Comparison of ENCODE assay signal across 26 mouse cellular contexts in genomic region chr13:100750799-100751198, GRCm38 (mm10). TPM values are rescaled to one million over a fixed set of nuclear protein-coding genes. Genes with fewer than 3 reads are reported as not detected.
A peak's percentile ranks its signal among the peaks of the same experiment; 100 is the strongest.
DNase-seq lines count a peak whose midpoint lies in the region; ATAC-seq lines count a peak whose summit lies in the region.
"Had no signal": no experiment of that assay in that cellular context is flagged by ENCODE, and none has a peak within 500 bp of the region (broad histone marks: within the 10 kb centered on the region; RNA-seq: fewer than 3 reads in every experiment).

No protein-coding gene starts in this region.

- DNase-seq in 416B (ENCODE audit: low read depth) = peak; percentile 75
- DNase-seq in liver, embryonic 13.5 days = no peak
- no peak for DNase-seq in gastrocnemius, postnatal 36 days
- no peak for DNase-seq in left cerebral cortex, postnatal 4 days
- no peak for DNase-seq in lung, postnatal 36 days
- DNase-seq: adrenal gland, adult 8-10 months; B cell, adult 2 months; cerebellum, adult 11-12 months; cerebellum, postnatal 25 days; forebrain, postnatal 0 days; gastrocnemius, postnatal 25 days; heart, postnatal 4 days; kidney, postnatal 36 days; layer of hippocampus, adult 9-11 months had no signal

- intact Hi-C loops in gastrocnemius, postnatal 36 days (cut with DNase I) = no loop called here
- intact Hi-C loops in left cerebral cortex, postnatal 4 days (cut with DNase I) = no loop called here

- H3K36me3 ChIP-seq in liver, embryonic 13.5 days = no peaks in the 10 kb centered on the region
- H3K36me3 ChIP-seq: heart, embryonic 10.5 days; limb, embryonic 10.5 days; midbrain, embryonic 13.5 days had no signal

- peak overlapping the region; percentile 69 for H3K27ac ChIP-seq in liver, embryonic 13.5 days
- H3K27ac ChIP-seq: heart, embryonic 10.5 days; limb, embryonic 10.5 days; midbrain, embryonic 13.5 days; stomach, postnatal 0 days had no signal

- H3K9me3 ChIP-seq in liver, embryonic 13.5 days (replicated peaks) = no peaks in the 10 kb centered on the region
- H3K9me3 ChIP-seq: heart, embryonic 10.5 days; limb, embryonic 10.5 days; midbrain, embryonic 13.5 days had no signal

- ATAC-seq in common myeloid progenitor, adult 5-6 weeks (replicated peaks; ENCODE audit: low read depth, poor library complexity, severe bottlenecking) = peak; percentile 69
- ATAC-seq in liver, embryonic 13.5 days (ENCODE audit: low read depth) = peak; percentile 7; the same call in 1 of the 2 replicates
- peak; percentile 74 for ATAC-seq in megakaryocyte progenitor cell, adult 5-6 weeks (replicated peaks; ENCODE audit: poor library complexity)
- ATAC-seq: activated CD4-positive, CD25-positive, alpha-beta regulatory T cell, adult 4 months; forebrain, postnatal 0 days; hindbrain, embryonic 16.5 days; intestine, embryonic 16.5 days; lung, postnatal 0 days; midbrain, embryonic 13.5 days had no signal

- no peak overlapping the region for H3K4me3 ChIP-seq in liver, embryonic 13.5 days (replicated peaks)
- H3K4me3 ChIP-seq: heart, embryonic 10.5 days; limb, embryonic 10.5 days; midbrain, embryonic 13.5 days had no signal

- peaks cover 79% of the 10 kb centered on the region for H3K4me1 ChIP-seq in liver, embryonic 13.5 days (replicated peaks)
- H3K4me1 ChIP-seq: limb, embryonic 10.5 days; midbrain, embryonic 13.5 days had no signal

- H3K9ac ChIP-seq in liver, embryonic 13.5 days = no peak overlapping the region; the same call in 1 of the 2 replicates
- H3K9ac ChIP-seq: forebrain, postnatal 0 days; midbrain, embryonic 13.5 days had no signal

- 25% methylated on average over 5 of the region's 5 CpGs for WGBS in liver, embryonic 13.5 days (ENCODE audit: insufficient replicate concordance)

- no peaks in the 10 kb centered on the region for H3K27me3 ChIP-seq in liver, embryonic 13.5 days
- H3K27me3 ChIP-seq: CH12.LX; midbrain, embryonic 13.5 days had no signal

- H3K4me2 ChIP-seq in liver, embryonic 13.5 days = peak overlapping the region; percentile 7; the same call in 1 of the 2 replicates
- H3K4me2 ChIP-seq: midbrain, embryonic 13.5 days had no signal

RNA-seq across cellular contexts. Expression of gene Mrps36, which starts 6.3 kb away (rescaled TPM):
- total RNA-seq in common myeloid progenitor, adult 5-6 weeks (2017) = 59.3 and 61.7 TPM in 2 replicates
- polyA plus RNA-seq in liver, embryonic 13.5 days (2015; fragmentation: Nextera tagmentation; extraction: Ambion mirVana) = 159 and 167 TPM in 2 replicates
- 86.2 and 90.4 TPM in 2 replicates for total RNA-seq in megakaryocyte progenitor cell, adult 5-6 weeks (2015)
- total RNA-seq in megakaryocyte progenitor cell, adult 5-6 weeks (2017) = 73.0 and 75.8 TPM in 2 replicates
- total RNA-seq in gastrocnemius, postnatal 36 days (2021) = 100 to 1,000 TPM; 136 to 144 TPM
- total RNA-seq in left cerebral cortex, postnatal 4 days (2021) = 10 to 100 TPM; 51.0 to 54.5 TPM

RNA-seq across cellular contexts. Expression of gene Cdk7, which starts 20.1 kb away (rescaled TPM):
- total RNA-seq in common myeloid progenitor, adult 5-6 weeks (2017) = 44.8 and 46.2 TPM in 2 replicates
- polyA plus RNA-seq in liver, embryonic 13.5 days (2015; fragmentation: Nextera tagmentation; extraction: Ambion mirVana) = 49.1 and 54.9 TPM in 2 replicates
- total RNA-seq in megakaryocyte progenitor cell, adult 5-6 weeks (2015) = 55.6 and 55.9 TPM in 2 replicates
- 51.1 and 56.8 TPM in 2 replicates for total RNA-seq in megakaryocyte progenitor cell, adult 5-6 weeks (2017)
- total RNA-seq in gastrocnemius, postnatal 36 days (2021) = 10 to 100 TPM in 1 of 2 experiments, 1 to 10 TPM in 1; 9.8 to 12.4 TPM
- total RNA-seq in left cerebral cortex, postnatal 4 days (2021) = 10 to 100 TPM; 37.8 to 39.9 TPM

RNA-seq across cellular contexts. Expression of gene Cenph, which starts 24.9 kb away (rescaled TPM):
- total RNA-seq in common myeloid progenitor, adult 5-6 weeks (2017) = 60.8 and 70.5 TPM in 2 replicates
- polyA plus RNA-seq in liver, embryonic 13.5 days (2015; fragmentation: Nextera tagmentation; extraction: Ambion mirVana) = 46.2 and 57.1 TPM in 2 replicates
- 64.8 and 71.7 TPM in 2 replicates for total RNA-seq in megakaryocyte progenitor cell, adult 5-6 weeks (2015)
- total RNA-seq in megakaryocyte progenitor cell, adult 5-6 weeks (2017) = 66.3 and 67.7 TPM in 2 replicates
- total RNA-seq in gastrocnemius, postnatal 36 days (2021) = under 1 TPM in 1 of 2 experiments, not detected in 1; 0.20 TPM
- total RNA-seq in left cerebral cortex, postnatal 4 days (2021) = 1 to 10 TPM; 3.9 to 4.1 TPM
- total RNA-seq: gastrocnemius, postnatal 25 days; liver, adult 2 months had no signal

RNA-seq across cellular contexts. Expression of gene Ccnb1, which starts 35.6 kb away (rescaled TPM):
- total RNA-seq in common myeloid progenitor, adult 5-6 weeks (2017) = 152 and 167 TPM in 2 replicates
- polyA plus RNA-seq in liver, embryonic 13.5 days (2015; fragmentation: Nextera tagmentation; extraction: Ambion mirVana) = 277 and 297 TPM in 2 replicates
- total RNA-seq in megakaryocyte progenitor cell, adult 5-6 weeks (2015) = 152 and 153 TPM in 2 replicates
- 181 and 194 TPM in 2 replicates for total RNA-seq in megakaryocyte progenitor cell, adult 5-6 weeks (2017)
- under 1 TPM; 0.64 to 0.66 TPM for total RNA-seq in gastrocnemius, postnatal 36 days (2021)
- 1 to 10 TPM; 8.3 to 8.9 TPM for total RNA-seq in left cerebral cortex, postnatal 4 days (2021)

Comparison
In these comparisons a context has a peak if more than half of its experiments do, and no peak if none do; other contexts are left out.
1. ATAC-seq: peak in every context shown above with its lines; median percentile 74 in megakaryocyte progenitor cell, adult 5-6 weeks; 69 in common myeloid progenitor, adult 5-6 weeks; 7 in liver, embryonic 13.5 days.
2. RNA of gene Cenph, which starts 24.9 kb away (total RNA-seq): 64.8 to 71.7 TPM in megakaryocyte progenitor cell, adult 5-6 weeks and 60.8 to 70.5 TPM in common myeloid progenitor, adult 5-6 weeks; 3.9 to 4.1 TPM in left cerebral cortex, postnatal 4 days and 0.20 TPM in gastrocnemius, postnatal 36 days; every median in the first group is over 10 times any median in the second.